Mouse (Mus musculus) skeletal muscle tissue, adult 2 months (tissue): ENCODE measurements around the gene Ncln.
A peak's percentile ranks its signal among the peaks of the same experiment; 100 is the strongest.

ENCODE experiments used
- DNase-seq: peaks from one replicate; pipeline ENCODE4 v3.0.0-alpha.2; 2012; ENCODE audit warnings: low read depth, low spot score

The Ncln gene

GRCm38 (mm10) chr10:81496264-81496901, at the start of gene Ncln:
Gene Ncln (minus strand): TSS chr10:81496392.
- peak; percentile 96 for DNase-seq

GRCm38 (mm10) chr10:81545161-81545747, 49.1 kb upstream of the Ncln start, which contains the start of gene Gna11:
Gene Gna11 (minus strand): TSS chr10:81545190.
- peak; percentile 99 for DNase-seq

- no peak for DNase-seq
Measured at GRCm38 (mm10) chr10:81544296-81545160, 48.3 kb upstream of the Ncln start.

- DNase-seq = no peak
Measured at GRCm38 (mm10) chr10:81543633-81544032, 47.4 kb upstream of the Ncln start.

- DNase-seq = no peak
Measured at GRCm38 (mm10) chr10:81542727-81543460, 46.7 kb upstream of the Ncln start.

GRCm38 (mm10) chr10:81541803-81542202, 45.6 kb upstream of the Ncln start:
- DNase-seq = no peak

- DNase-seq = no peak
Measured at GRCm38 (mm10) chr10:81541363-81541762, 45.2 kb upstream of the Ncln start.

GRCm38 (mm10) chr10:81538321-81539048, 42.3 kb upstream of the Ncln start:
- DNase-seq = no peak

- no peak for DNase-seq
Measured at GRCm38 (mm10) chr10:81537429-81537828, 41.2 kb upstream of the Ncln start.

GRCm38 (mm10) chr10:81536734-81537133, 40.5 kb upstream of the Ncln start:
- no peak for DNase-seq

GRCm38 (mm10) chr10:81534826-81535225, 38.6 kb upstream of the Ncln start:
- DNase-seq = no peak

- peak; percentile 53 for DNase-seq
Measured at GRCm38 (mm10) chr10:81526779-81527178, 30.6 kb upstream of the Ncln start.

- no peak for DNase-seq
Measured at GRCm38 (mm10) chr10:81525017-81525694, 29.0 kb upstream of the Ncln start.

GRCm38 (mm10) chr10:81524051-81524605, 27.9 kb upstream of the Ncln start, which contains the start of gene Gna15:
Gene Gna15 (minus strand): TSS chr10:81524225.
- DNase-seq = peak; percentile 48

GRCm38 (mm10) chr10:81523570-81523969, 27.4 kb upstream of the Ncln start:
- DNase-seq = no peak

GRCm38 (mm10) chr10:81523142-81523541, 26.9 kb upstream of the Ncln start:
- no peak for DNase-seq

- DNase-seq = no peak
Measured at GRCm38 (mm10) chr10:81519978-81520365, 23.8 kb upstream of the Ncln start.

- no peak for DNase-seq
Measured at GRCm38 (mm10) chr10:81519227-81519977, 23.2 kb upstream of the Ncln start.

- DNase-seq = no peak
Measured at GRCm38 (mm10) chr10:81518546-81518945, 22.4 kb upstream of the Ncln start.
